Mouse (Mus musculus) spleen, postnatal 4 days (tissue): ENCODE data around the gene Ldoc1.

Experiments
- DNase-seq, 2 experiments: peaks; one replicate each; pipeline ENCODE4 v3.0.0; 2022; ENCODE audit warnings: low spot score in 2 of 2

Gene Ldoc1

GRCm38 (mm10) chrX:61709302-61710033 is at the start of gene Ldoc1:
Gene Ldoc1 (plus strand): TSS chrX:61709497.
- no peak for DNase-seq

- DNase-seq, result no peak
These were observed 834 bp downstream of the Ldoc1 start for GRCm38 (mm10) chrX:61710131-61710530.

- DNase-seq, result peak in 1 of 2 experiments; percentile 14
These were observed 13.2 kb downstream of the Ldoc1 start for GRCm38 (mm10) chrX:61722281-61723028.

GRCm38 (mm10) chrX:61723029-61723980 is 14.0 kb downstream of the Ldoc1 start:
- no peak for DNase-seq

GRCm38 (mm10) chrX:61727516-61728310 is 18.4 kb downstream of the Ldoc1 start:
- no peak for DNase-seq
